Mouse (Mus musculus): ENCODE data around the gene Uhrf1bp1l. TPM values are rescaled to one million over a fixed set of nuclear protein-coding genes. Genes with fewer than 3 reads are reported as not detected.
A peak's percentile ranks its signal among the peaks of the same experiment; 100 is the strongest.
"Not testable (repeated sequence)": the region's sequence is repeated elsewhere in the genome, so short reads cannot be mapped to it uniquely, and the experiment has no call there.

The Uhrf1bp1l gene
- 21.3 and 22.9 TPM in 2 replicates for polyA plus RNA-seq (2014; fragmentation: Nextera tagmentation; extraction: Ambion mirVana)

- ATAC-seq (replicated peaks; ENCODE audit: insufficient number of reproducible peaks, low FRiP score, low TSS enrichment): peak; percentile 95
- Histone ChIP-seq H3K9me3 (replicated peaks; ENCODE audit: control insufficient read depth, low read length) (no peaks in the 10 kb centered on the region), H3K4me3 (ENCODE audit: low read depth, low read length) (peak within 1 kb of the TSS; percentile 93), H3K4me1 (ENCODE audit: control insufficient read depth, insufficient read depth, low read length) (no peaks in the 10 kb centered on the region), H3K9ac (ENCODE audit: low read depth, low read length) (peak within 1 kb of the TSS; percentile 91), H3K36me3 (ENCODE audit: control insufficient read depth, insufficient read depth, low read length) (no peaks in the 10 kb centered on the region), H3K27me3 (ENCODE audit: control insufficient read depth, insufficient read depth, low read length) (no peaks in the 10 kb centered on the region), H3K4me2 (peak within 1 kb of the TSS; percentile 74), H3K27ac (ENCODE audit: low read depth, low read length) (peak within 1 kb of the TSS; percentile 82)
- WGBS (ENCODE audit: insufficient replicate concordance): under 1% methylated on average over 75 of the region's 85 CpGs
Observed at GRCm38 (mm10) chr10:89744871-89745665, at the start of gene Uhrf1bp1l. Gene Uhrf1bp1l (plus strand): TSS chr10:89744991.

- Histone ChIP-seq H3K9ac (ENCODE audit: low read depth, low read length) (no peak overlapping the region), H3K4me1 (ENCODE audit: control insufficient read depth, insufficient read depth, low read length) (no peaks in the 10 kb centered on the region), H3K36me3 (ENCODE audit: control insufficient read depth, insufficient read depth, low read length) (no peaks in the 10 kb centered on the region), H3K27me3 (ENCODE audit: control insufficient read depth, insufficient read depth, low read length) (no peaks in the 10 kb centered on the region), H3K4me3 (ENCODE audit: low read depth, low read length) (no peak overlapping the region), H3K27ac (ENCODE audit: low read depth, low read length) (no peak overlapping the region), H3K4me2 (peak overlapping the region; percentile 24; the same call in 1 of the 2 replicates), H3K9me3 (replicated peaks; ENCODE audit: control insufficient read depth, low read length) (no peaks in the 10 kb centered on the region)
- WGBS (ENCODE audit: insufficient replicate concordance): 62% methylated on average over 20 of the region's 20 CpGs
- ATAC-seq (replicated peaks; ENCODE audit: insufficient number of reproducible peaks, low FRiP score, low TSS enrichment): no peak
Observed at GRCm38 (mm10) chr10:89695194-89695911, 49.4 kb upstream of the Uhrf1bp1l start.

DNA sequence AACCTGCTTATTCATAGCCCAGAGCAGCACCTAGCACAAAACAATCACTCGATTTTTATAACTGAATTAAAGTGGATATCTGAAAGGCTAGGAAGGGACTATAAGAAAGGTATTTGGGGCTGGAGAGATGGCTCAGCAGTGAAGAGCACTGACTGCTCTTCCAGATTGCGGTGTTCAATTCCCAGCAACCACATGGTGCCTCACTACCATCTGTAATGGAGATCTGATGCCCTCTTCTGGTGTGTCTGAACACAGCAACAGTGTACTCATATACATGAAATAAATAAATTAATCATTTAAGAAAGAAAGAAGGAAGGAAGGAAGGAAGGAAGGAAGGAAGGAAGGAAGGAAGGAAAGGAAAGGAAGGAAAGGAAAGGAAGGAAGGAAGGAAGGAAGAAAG, 48.5 kb upstream of the Uhrf1bp1l start:
- not testable (repeated sequence) for H3K4me3 ChIP-seq (ENCODE audit: low read depth, low read length); H3K4me1 ChIP-seq (ENCODE audit: control insufficient read depth, insufficient read depth, low read length); H3K27ac ChIP-seq (ENCODE audit: low read depth, low read length); H3K4me2 ChIP-seq; ATAC-seq (replicated peaks; ENCODE audit: insufficient number of reproducible peaks, low FRiP score, low TSS enrichment); H3K9ac ChIP-seq (ENCODE audit: low read depth, low read length); H3K36me3 ChIP-seq (ENCODE audit: control insufficient read depth, insufficient read depth, low read length); H3K27me3 ChIP-seq (ENCODE audit: control insufficient read depth, insufficient read depth, low read length); H3K9me3 ChIP-seq (replicated peaks; ENCODE audit: control insufficient read depth, low read length)
- WGBS (ENCODE audit: insufficient replicate concordance): 74% methylated on average over 2 of the region's 2 CpGs

DNA sequence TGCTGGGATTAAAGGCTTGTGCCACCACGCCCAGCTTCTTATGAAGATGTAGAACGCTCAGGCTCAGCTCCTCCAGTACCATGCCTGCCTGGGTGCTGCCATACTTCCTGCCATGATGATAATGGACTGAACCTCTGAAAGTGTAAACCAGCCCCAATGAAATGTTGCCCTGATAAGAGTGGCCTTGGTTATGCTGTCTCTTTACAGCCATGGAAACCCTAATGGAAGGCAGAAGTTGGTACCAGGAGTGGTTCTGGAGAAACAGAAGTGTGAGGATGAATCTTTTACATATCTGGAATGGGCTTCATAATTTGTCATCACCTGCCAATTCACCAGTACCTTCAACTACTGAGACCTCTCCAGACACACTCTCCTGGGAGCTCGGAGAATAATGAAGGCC, 46.8 kb upstream of the Uhrf1bp1l start:
- H3K36me3 ChIP-seq (ENCODE audit: control insufficient read depth, insufficient read depth, low read length): no peaks in the 10 kb centered on the region
- no peaks in the 10 kb centered on the region for H3K27me3 ChIP-seq (ENCODE audit: control insufficient read depth, insufficient read depth, low read length)
- whole genome bisulfite sequencing (ENCODE audit: insufficient replicate concordance): 82% methylated on average over 3 of the region's 3 CpGs
- no peaks in the 10 kb centered on the region for H3K9me3 ChIP-seq (replicated peaks; ENCODE audit: control insufficient read depth, low read length)
- no peak overlapping the region for H3K27ac ChIP-seq (ENCODE audit: low read depth, low read length)
- no peak for ATAC-seq (replicated peaks; ENCODE audit: insufficient number of reproducible peaks, low FRiP score, low TSS enrichment)
- H3K4me2 ChIP-seq: no peak overlapping the region
- no peak overlapping the region for H3K9ac ChIP-seq (ENCODE audit: low read depth, low read length)
- no peaks in the 10 kb centered on the region for H3K4me1 ChIP-seq (ENCODE audit: control insufficient read depth, insufficient read depth, low read length)
- no peak overlapping the region for H3K4me3 ChIP-seq (ENCODE audit: low read depth, low read length)

DNA sequence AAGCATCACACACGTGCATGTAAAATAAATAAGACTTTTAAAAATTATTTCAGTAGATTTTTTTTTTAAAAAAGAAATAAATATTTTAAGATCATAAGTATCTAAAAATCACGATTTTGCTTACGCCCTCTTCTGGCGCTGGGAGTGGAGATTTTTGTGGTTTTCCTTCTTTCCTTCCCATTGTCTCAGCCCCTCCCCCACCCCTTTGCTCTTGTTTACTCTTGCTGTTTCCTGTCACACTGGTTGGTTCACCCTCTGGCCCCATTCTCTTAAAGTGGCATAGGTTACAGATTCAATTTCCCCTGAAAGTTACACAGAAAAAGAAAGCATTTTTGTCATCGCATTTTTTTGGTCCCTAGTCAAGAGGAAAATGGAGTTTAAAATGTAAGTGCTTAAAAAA, 41.7 kb upstream of the Uhrf1bp1l start:
- H3K36me3 ChIP-seq (ENCODE audit: control insufficient read depth, insufficient read depth, low read length): no peaks in the 10 kb centered on the region
- H3K4me2 ChIP-seq: no peak overlapping the region
- ATAC-seq (replicated peaks; ENCODE audit: insufficient number of reproducible peaks, low FRiP score, low TSS enrichment): no peak
- 50% methylated on average over 5 of the region's 5 CpGs for WGBS (ENCODE audit: insufficient replicate concordance)
- no peaks in the 10 kb centered on the region for H3K9me3 ChIP-seq (replicated peaks; ENCODE audit: control insufficient read depth, low read length)
- H3K27ac ChIP-seq (ENCODE audit: low read depth, low read length): no peak overlapping the region
- H3K27me3 ChIP-seq (ENCODE audit: control insufficient read depth, insufficient read depth, low read length): no peaks in the 10 kb centered on the region
- no peaks in the 10 kb centered on the region for H3K4me1 ChIP-seq (ENCODE audit: control insufficient read depth, insufficient read depth, low read length)
- H3K9ac ChIP-seq (ENCODE audit: low read depth, low read length): no peak overlapping the region
- H3K4me3 ChIP-seq (ENCODE audit: low read depth, low read length): no peak overlapping the region

GRCm38 (mm10) chr10:89707397-89707796, 37.4 kb upstream of the Uhrf1bp1l start:
- WGBS (ENCODE audit: insufficient replicate concordance): 88% methylated on average over 3 of the region's 3 CpGs

DNA sequence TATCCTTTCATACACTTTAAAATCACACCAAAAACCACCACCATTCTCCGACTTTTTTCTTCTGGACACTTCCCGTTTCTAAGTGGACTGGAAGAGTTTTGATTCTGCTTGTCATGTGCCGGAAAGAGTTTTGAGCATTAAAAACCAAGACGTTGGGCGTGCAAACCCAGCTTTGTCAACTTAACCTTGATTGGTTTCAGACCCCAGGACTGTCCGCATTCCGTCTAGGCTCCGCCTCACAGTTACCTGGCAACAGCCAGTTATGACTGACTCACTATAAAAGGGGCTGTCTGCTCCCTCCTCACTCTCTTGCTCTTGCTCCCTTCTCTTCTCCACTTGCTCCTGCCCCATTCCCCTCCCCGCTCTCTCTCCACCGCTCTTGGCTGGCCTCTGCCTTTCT, 36.1 kb upstream of the Uhrf1bp1l start:
- Histone ChIP-seq H3K27ac (ENCODE audit: low read depth, low read length) (no peak overlapping the region), H3K4me3 (ENCODE audit: low read depth, low read length) (no peak overlapping the region), H3K4me1 (ENCODE audit: control insufficient read depth, insufficient read depth, low read length) (no peaks in the 10 kb centered on the region), H3K27me3 (ENCODE audit: control insufficient read depth, insufficient read depth, low read length) (no peaks in the 10 kb centered on the region), H3K36me3 (ENCODE audit: control insufficient read depth, insufficient read depth, low read length) (0 out of 2 replicates have a peak, but pooled peaks cover 2% of the 10 kb centered on the region), H3K9ac (ENCODE audit: low read depth, low read length) (no peak overlapping the region), H3K9me3 (replicated peaks; ENCODE audit: control insufficient read depth, low read length) (no peaks in the 10 kb centered on the region), H3K4me2 (peak overlapping the region; percentile 45)
- peak; percentile 26; the same call in 1 of the 2 replicates for ATAC-seq (replicated peaks; ENCODE audit: insufficient number of reproducible peaks, low FRiP score, low TSS enrichment)
- WGBS (ENCODE audit: insufficient replicate concordance): 29% methylated on average over 10 of the region's 10 CpGs

More at GRCm38 (mm10) chr10:89707397-89707796, 37.4 kb upstream of the Uhrf1bp1l start:
- no peaks in the 10 kb centered on the region for H3K27me3 ChIP-seq (ENCODE audit: control insufficient read depth, insufficient read depth, low read length)
- H3K9me3 ChIP-seq (replicated peaks; ENCODE audit: control insufficient read depth, low read length): no peaks in the 10 kb centered on the region
- no peaks in the 10 kb centered on the region for H3K4me1 ChIP-seq (ENCODE audit: control insufficient read depth, insufficient read depth, low read length)
- H3K4me3 ChIP-seq (ENCODE audit: low read depth, low read length): no peak overlapping the region
- no peaks in the 10 kb centered on the region for H3K36me3 ChIP-seq (ENCODE audit: control insufficient read depth, insufficient read depth, low read length)
- H3K27ac ChIP-seq (ENCODE audit: low read depth, low read length): no peak overlapping the region
- H3K9ac ChIP-seq (ENCODE audit: low read depth, low read length): no peak overlapping the region
- H3K4me2 ChIP-seq: no peak overlapping the region
- ATAC-seq (replicated peaks; ENCODE audit: insufficient number of reproducible peaks, low FRiP score, low TSS enrichment): no peak

DNA sequence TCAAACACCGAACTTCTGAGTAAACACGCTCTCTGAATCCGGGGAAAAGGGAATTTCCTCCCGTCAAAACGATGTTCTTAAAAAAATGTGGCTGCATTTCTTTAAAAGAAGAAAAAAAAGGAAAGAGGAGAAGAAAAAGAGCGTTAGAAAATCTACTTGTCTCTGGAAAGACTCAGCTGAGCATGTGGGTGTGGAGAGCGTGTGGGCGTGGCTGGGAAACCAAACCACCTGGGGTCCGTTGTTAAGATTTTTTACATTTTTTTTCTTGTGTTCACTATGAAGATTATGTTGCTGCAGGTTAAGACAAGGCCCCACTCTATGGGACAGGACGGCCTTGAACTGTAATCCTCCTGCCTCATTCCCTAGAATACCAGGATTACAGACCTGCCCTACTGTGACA, 29.9 kb upstream of the Uhrf1bp1l start:
- Histone ChIP-seq H3K36me3 (ENCODE audit: control insufficient read depth, insufficient read depth, low read length) (peaks cover 9% of the 10 kb centered on the region), H3K4me3 (ENCODE audit: low read depth, low read length) (no peak overlapping the region), H3K27ac (ENCODE audit: low read depth, low read length) (no peak overlapping the region), H3K4me1 (ENCODE audit: control insufficient read depth, insufficient read depth, low read length) (no peaks in the 10 kb centered on the region), H3K4me2 (no peak overlapping the region), H3K9ac (ENCODE audit: low read depth, low read length) (no peak overlapping the region), H3K27me3 (ENCODE audit: control insufficient read depth, insufficient read depth, low read length) (no peaks in the 10 kb centered on the region), H3K9me3 (replicated peaks; ENCODE audit: control insufficient read depth, low read length) (no peaks in the 10 kb centered on the region)
- WGBS (ENCODE audit: insufficient replicate concordance): 86% methylated on average over 10 of the region's 10 CpGs
- no peak for ATAC-seq (replicated peaks; ENCODE audit: insufficient number of reproducible peaks, low FRiP score, low TSS enrichment)

Measured in heart, embryonic 11.5 days (tissue).